Mouse (Mus musculus) embryonic fibroblast, embryonic 13.5 days (primary cell): ENCODE measurements at regions not wholly inside any gene's neighbourhood (a gene's known extent, or its start where the extent isn't known, plus 50 kb on each side); places are given as distances from the start of the nearest gene placed in this dataset.
"Not testable (repeated sequence)": the region's sequence is repeated elsewhere in the genome, so short reads cannot be mapped to it uniquely, and the experiment has no call there.

Source experiments
- H3K27ac ChIP-seq: 2 replicates; pipeline ENCODE4 v1.5.1; 2012; ENCODE audit warnings: low read length, control low read depth, inconsistent platforms; ENCODE audit not compliant: insufficient read depth
- H3K4me1 ChIP-seq: 2 replicates; pipeline ENCODE4 v1.6.1; 2011; ENCODE audit warnings: low read length; ENCODE audit not compliant: control insufficient read depth, insufficient read depth
- H3K4me3 ChIP-seq: 2 replicates; pipeline ENCODE4 v1.5.1; 2011; ENCODE audit warnings: mild to moderate bottlenecking, control low read depth, low read length; ENCODE audit not compliant: insufficient read depth
- CTCF ChIP-seq: IDR thresholded peaks from 2 replicates; pipeline ENCODE4 v1.5.1; 2011; ENCODE audit warnings: mild to moderate bottlenecking, control low read depth, low read length, moderate library complexity, borderline replicate concordance; ENCODE audit not compliant: insufficient read depth
- POLR2A ChIP-seq: IDR thresholded peaks from 2 replicates; pipeline ENCODE4 v1.6.1; 2011; ENCODE audit warnings: low read depth, mild to moderate bottlenecking, control low read depth, low read length, moderate library complexity

DNA sequence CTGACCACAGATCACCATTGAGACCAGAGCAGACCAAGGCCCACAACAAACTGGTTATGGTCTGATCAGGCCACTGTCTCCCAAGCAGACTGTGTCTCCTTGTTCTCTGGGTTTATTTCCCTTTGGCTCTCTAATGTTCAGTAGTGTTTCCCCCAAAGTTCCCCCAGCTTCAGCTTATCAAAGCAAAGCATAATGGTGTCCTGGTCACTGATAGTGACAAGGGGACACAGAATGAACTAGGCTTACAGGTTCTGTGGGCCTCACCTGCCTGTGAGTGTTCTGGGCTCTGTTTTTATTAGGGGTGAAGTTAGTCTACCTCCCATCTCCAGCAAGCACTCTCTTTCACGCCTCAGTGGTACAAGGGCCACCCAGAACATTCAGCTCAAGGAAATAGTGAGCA is 92.7 kb downstream of the Cd24a start:
- TF ChIP-seq CTCF (no peak), POLR2A (no peak)
- Histone ChIP-seq H3K27ac (no peak overlapping the region), H3K4me1 (no peaks in the 10 kb centered on the region), H3K4me3 (no peak overlapping the region)

DNA sequence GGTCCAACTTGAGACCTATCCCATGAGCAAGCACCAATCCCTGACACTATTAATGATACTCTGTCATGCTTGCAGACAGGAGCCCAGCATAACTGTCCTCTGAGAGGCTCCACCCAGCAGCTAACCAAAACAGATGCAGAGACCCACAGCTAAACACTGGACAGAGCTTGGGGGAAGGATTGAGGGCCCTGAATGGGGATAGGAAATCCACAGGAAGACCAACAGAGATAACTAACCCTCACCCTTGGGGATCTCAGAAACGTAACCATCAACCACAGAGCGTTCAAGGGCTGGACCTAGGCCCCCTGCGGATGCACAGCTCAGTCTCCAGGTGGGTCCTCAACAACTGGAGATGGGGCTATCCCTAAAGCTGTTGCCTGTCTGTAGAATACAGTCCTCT is 93.7 kb downstream of the Cd24a start:
- TF ChIP-seq CTCF (no peak), POLR2A (no peak)

DNA sequence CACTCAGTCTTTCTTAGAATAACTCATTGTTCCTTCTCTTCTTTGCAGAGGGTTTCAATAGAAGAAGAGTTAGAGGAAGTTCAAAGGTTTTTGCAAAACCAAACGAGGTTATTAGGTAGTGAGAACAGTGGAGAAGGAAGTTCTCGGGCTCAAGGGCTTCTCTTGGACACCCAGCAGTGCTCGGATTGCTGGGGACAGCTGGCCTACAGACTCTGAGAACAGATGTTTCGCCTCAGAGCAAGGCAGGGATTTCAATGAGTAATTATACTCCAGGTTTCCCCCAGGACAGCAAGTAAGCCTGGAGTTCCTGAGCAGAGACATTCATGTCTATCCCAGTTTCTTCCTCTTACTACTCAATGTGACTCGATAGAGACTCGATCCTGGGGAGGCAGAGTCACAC is 94.4 kb downstream of the Cd24a start:
- H3K4me1 ChIP-seq, result no peaks in the 10 kb centered on the region
- no peak for TF ChIP-seq POLR2A
- no peak for TF ChIP-seq CTCF
- H3K27ac ChIP-seq, result no peak overlapping the region
- H3K4me3 ChIP-seq, result no peak overlapping the region

More for the DNA sequence above, 93.7 kb downstream of the Cd24a start:
- H3K4me3 ChIP-seq, result no peak overlapping the region
- H3K4me1 ChIP-seq, result no peaks in the 10 kb centered on the region
- H3K27ac ChIP-seq, result no peak overlapping the region

DNA sequence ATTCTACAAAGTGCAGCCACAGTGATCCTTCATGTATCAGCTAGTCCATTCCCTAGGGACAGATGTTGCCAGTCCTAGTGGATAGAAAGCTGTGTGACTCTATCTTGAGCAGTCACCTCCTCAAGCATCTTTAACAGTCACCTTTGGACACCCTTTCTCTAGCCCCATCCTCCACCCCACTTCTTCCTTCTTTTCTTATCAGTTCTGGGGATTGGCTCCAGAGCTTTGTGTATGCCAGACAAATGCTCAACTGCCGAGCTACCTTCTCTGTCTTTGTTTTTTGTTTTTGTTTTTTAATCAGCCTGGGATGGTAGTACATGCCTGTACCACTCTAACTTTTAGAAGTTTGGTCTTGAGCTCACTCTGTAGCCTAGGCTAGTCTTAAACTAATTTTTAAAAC is 96.7 kb downstream of the Cd24a start:
- no peak overlapping the region for H3K27ac ChIP-seq
- no peak overlapping the region for H3K4me3 ChIP-seq
- TF ChIP-seq POLR2A (no peak), CTCF (no peak)
- no peaks in the 10 kb centered on the region for H3K4me1 ChIP-seq

DNA sequence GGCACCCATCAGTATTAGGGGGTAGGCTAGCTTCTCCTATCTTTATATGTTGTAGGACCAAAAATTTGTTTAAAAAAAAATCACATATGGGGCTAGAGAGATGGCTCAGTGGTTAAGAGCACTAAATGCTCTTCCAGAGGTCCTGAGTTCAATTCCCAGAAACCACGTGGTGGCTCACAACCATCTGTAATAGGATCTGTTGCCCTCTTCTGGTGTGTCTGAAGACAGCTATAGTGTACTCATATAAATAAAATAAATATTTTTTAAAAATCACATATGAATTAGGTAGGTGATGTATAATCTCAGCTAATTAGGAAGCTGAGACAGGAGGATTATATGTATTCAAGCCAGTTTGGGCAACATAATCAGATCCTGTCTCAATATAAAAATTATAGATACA is 97.4 kb downstream of the Cd24a start:
- H3K27ac ChIP-seq, H3K4me1 ChIP-seq, H3K4me3 ChIP-seq: not testable (repeated sequence)

DNA sequence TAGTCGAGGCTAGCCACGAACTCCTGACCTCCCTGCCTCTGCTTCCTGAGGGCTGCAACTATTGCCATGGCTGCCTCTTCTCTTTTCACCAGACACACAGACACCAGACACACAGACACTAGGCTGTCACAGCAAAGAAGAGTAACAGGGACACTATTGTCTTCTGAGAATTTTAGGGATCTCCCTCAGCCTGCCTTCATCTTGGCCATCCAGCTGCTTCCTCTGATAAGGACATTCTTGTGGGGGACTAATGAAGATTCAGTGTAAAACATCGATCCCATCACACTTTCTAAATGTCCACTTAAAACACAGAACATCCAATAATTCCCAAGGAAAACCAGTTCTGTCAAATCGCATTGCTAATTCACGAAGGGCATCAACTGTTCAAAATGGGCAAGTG is 98.2 kb downstream of the Cd24a start:
- no peaks in the 10 kb centered on the region for H3K4me1 ChIP-seq
- H3K27ac ChIP-seq, result no peak overlapping the region
- TF ChIP-seq POLR2A, result no peak
- H3K4me3 ChIP-seq, result no peak overlapping the region

DNA sequence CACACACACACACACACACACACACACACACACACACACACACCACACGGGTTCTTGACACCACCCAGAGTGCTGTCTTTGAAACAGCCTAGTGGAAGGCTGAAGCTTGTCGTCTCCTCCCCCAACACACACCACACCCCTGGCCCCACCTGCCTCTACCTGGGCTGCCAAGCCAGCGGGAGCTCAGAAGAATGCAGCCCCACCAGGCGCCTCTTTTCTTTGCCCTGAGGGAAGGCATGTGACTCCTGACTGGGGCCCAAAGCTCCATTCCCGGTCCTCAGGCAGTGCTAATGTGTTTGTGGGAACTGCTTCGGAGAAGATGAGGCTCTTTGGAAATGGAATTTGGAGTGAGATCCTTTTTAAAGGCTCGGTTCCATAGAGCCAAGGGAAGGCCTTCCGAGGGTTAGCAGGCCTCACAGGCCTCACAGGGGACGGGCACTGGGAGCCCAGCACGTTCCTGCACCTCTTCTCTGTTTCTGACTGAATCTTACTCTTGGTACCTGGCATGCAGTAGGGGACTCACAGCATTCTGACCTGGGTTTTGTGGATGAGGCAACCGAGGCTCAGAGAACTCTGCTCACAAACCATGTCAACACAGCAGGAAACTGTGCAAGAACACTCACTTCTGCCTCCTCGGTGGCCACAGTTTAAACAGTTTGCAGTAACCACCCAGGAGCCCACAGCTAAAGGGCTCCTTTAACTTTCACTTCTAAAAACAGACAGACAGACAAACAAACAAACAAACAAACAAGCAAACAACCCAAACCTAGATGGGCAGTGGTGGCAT is 106.4 kb downstream of the Cd24a start:
- H3K27ac ChIP-seq, result no peak overlapping the region

DNA sequence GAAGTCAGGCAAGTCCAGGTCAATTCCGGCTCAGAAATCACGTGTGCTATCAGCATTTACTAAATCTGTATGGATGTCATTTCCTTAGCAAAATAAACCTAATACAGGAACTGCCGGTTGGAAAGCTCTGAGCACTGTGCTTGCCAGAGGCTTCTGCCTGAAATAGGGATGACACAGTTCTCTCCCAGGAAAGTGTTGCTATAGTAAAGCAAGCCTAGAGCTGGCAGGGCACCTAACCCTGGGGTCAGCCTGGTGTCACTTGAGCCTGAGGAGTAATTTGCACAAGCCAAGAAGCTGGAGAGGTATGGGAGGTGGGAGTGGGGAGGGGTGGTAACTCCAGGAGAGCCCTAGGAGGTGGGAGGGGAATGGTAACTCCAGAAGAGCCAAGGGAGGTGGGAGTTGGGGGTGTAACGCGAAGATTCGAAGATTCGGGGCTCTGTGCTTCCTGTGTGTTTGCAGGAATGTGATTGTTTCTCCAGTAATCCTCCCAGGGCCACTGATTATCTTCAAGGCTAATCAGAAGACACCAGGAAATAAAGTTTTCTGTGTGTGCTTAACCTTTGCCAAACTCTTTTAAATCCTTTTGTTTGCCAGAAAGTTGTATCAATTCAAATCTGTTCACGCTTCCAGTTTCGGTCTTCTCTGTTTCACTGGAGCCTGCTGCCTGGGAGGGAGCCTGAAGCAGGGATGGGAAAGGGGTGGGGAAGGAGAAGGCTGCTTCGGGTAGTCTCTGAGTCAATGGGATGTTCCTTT is 111.3 kb downstream of the Cd24a start:
- H3K27ac ChIP-seq, result no peak overlapping the region
- peaks cover 17% of the 10 kb centered on the region for H3K4me1 ChIP-seq
- TF ChIP-seq CTCF, result no peak
- no peak for TF ChIP-seq POLR2A
- peak overlapping the region; percentile 2; the same call in 1 of the 2 replicates for H3K4me3 ChIP-seq

More for the DNA sequence above, 106.4 kb downstream of the Cd24a start:
- TF ChIP-seq POLR2A, result no peak
- no peak for TF ChIP-seq CTCF
- H3K4me1 ChIP-seq, result peaks cover 14% of the 10 kb centered on the region
- H3K4me3 ChIP-seq, result no peak overlapping the region

DNA sequence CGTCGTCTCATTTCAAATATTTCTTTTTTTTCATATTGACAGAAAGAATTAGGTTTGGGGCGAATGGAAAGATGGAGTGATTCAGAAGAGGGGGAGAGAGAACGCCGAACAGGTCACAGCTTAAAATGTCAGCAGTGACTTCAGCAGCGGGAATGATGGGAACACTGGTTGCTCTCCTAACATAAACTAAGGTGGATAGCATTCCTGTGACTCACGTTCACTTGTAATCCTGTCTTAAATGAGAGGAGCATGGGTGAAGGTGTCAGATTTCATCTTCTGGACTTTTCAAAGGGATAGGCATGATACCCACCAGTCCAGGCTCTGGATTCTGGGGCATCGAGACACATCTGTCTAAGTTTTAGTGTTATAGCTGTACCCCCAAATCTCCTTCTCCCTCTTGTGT is 111.8 kb downstream of the Cd24a start:
- H3K27ac ChIP-seq, result no peak overlapping the region
- no peak for TF ChIP-seq CTCF
- TF ChIP-seq POLR2A, result no peak
- no peak overlapping the region for H3K4me3 ChIP-seq
- peaks cover 19% of the 10 kb centered on the region for H3K4me1 ChIP-seq

DNA sequence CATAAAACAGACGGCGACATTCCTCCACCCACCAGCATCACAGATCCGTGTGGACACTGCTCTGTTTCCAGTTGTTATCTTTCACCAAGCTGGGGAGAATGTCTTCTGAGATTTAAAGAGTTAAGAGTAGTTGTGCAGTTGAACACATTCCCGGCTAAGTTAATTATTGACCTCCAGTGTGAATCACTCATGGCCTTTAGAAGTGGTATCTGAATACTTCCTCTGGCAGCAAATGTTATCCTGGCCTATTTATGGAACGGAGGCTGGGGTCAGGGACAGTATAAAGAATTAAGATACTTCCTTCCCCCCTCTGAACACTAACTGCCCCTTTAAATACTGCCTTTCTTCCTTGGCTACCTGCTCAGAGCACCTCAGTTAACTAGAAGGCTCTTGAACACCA is 115.9 kb downstream of the Cd24a start:
- Histone ChIP-seq H3K4me3 (no peak overlapping the region), H3K4me1 (peaks cover 9% of the 10 kb centered on the region), H3K27ac (peak overlapping the region; percentile 30; the same call in 1 of the 2 replicates)
- TF ChIP-seq CTCF (no peak), POLR2A (no peak)
